Mouse (Mus musculus): ENCODE results near the gene Dleu7. TPM values are rescaled to one million over a fixed set of nuclear protein-coding genes. Genes with fewer than 3 reads are reported as not detected.

Dleu7 gene
- polyA plus RNA-seq, 1 experiment from 2014 or later: 21.7 TPM

GRCm38 (mm10) chr14:62298808-62299207 is 6.0 kb upstream of the Dleu7 start:
- WGBS: 91% methylated on average over 1 of the region's 1 CpGs
- H3K4me1 ChIP-seq (ENCODE audit: control insufficient read depth, insufficient read depth, low read depth, low read length): no peaks in the 10 kb centered on the region

GRCm38 (mm10) chr14:62292166-62292487 is 720 bp downstream of the Dleu7 start:
- 39% methylated on average over 7 of the region's 7 CpGs for WGBS
- peak overlapping the region; percentile 100 for H3K4me2 ChIP-seq (ENCODE audit: low read length)
- H3K27me3 ChIP-seq (replicated peaks; ENCODE audit: control insufficient read depth, insufficient read depth, low read length): no peaks in the 10 kb centered on the region
- H3K36me3 ChIP-seq (ENCODE audit: control insufficient read depth, insufficient read depth, low read length): no peaks in the 10 kb centered on the region
- H3K27ac ChIP-seq (ENCODE audit: low read depth, low read length): no peak overlapping the region
- H3K4me3 ChIP-seq (ENCODE audit: low read length): peak overlapping the region; percentile 71
- H3K9ac ChIP-seq (ENCODE audit: low read depth, low read length): peak overlapping the region; percentile 90
- ATAC-seq: no peak
- peaks cover 8% of the 10 kb centered on the region; the same call in 1 of the 2 replicates for H3K4me1 ChIP-seq (ENCODE audit: control insufficient read depth, insufficient read depth, low read depth, low read length)
- no peaks in the 10 kb centered on the region for H3K9me3 ChIP-seq (ENCODE audit: control insufficient read depth, low read length)

More at GRCm38 (mm10) chr14:62298808-62299207, 6.0 kb upstream of the Dleu7 start:
- Histone ChIP-seq H3K27me3 (replicated peaks; ENCODE audit: control insufficient read depth, insufficient read depth, low read length) (no peaks in the 10 kb centered on the region), H3K27ac (ENCODE audit: low read depth, low read length) (no peak overlapping the region), H3K9ac (ENCODE audit: low read depth, low read length) (no peak overlapping the region), H3K9me3 (ENCODE audit: control insufficient read depth, low read length) (no peaks in the 10 kb centered on the region), H3K36me3 (ENCODE audit: control insufficient read depth, insufficient read depth, low read length) (no peaks in the 10 kb centered on the region), H3K4me3 (ENCODE audit: low read length) (no peak overlapping the region), H3K4me2 (ENCODE audit: low read length) (no peak overlapping the region)
- no peak for ATAC-seq

GRCm38 (mm10) chr14:62291406-62291987 is 1.4 kb downstream of the Dleu7 start:
- Histone ChIP-seq H3K4me1 (ENCODE audit: control insufficient read depth, insufficient read depth, low read depth, low read length) (peaks cover 8% of the 10 kb centered on the region; the same call in 1 of the 2 replicates), H3K9me3 (ENCODE audit: control insufficient read depth, low read length) (no peaks in the 10 kb centered on the region), H3K36me3 (ENCODE audit: control insufficient read depth, insufficient read depth, low read length) (no peaks in the 10 kb centered on the region), H3K27ac (ENCODE audit: low read depth, low read length) (no peak overlapping the region), H3K4me2 (ENCODE audit: low read length) (peak overlapping the region; percentile 100), H3K9ac (ENCODE audit: low read depth, low read length) (no peak overlapping the region), H3K27me3 (replicated peaks; ENCODE audit: control insufficient read depth, insufficient read depth, low read length) (no peaks in the 10 kb centered on the region), H3K4me3 (ENCODE audit: low read length) (no peak overlapping the region)
- ATAC-seq: no peak
- 93% methylated on average over 1 of the region's 1 CpGs for WGBS

GRCm38 (mm10) chr14:62288731-62289130 is 4.1 kb downstream of the Dleu7 start:
- WGBS: 93% methylated on average over 3 of the region's 3 CpGs
- Histone ChIP-seq H3K4me1 (ENCODE audit: control insufficient read depth, insufficient read depth, low read depth, low read length) (peaks cover 8% of the 10 kb centered on the region; the same call in 1 of the 2 replicates), H3K9me3 (ENCODE audit: control insufficient read depth, low read length) (no peaks in the 10 kb centered on the region), H3K27me3 (replicated peaks; ENCODE audit: control insufficient read depth, insufficient read depth, low read length) (no peaks in the 10 kb centered on the region), H3K4me2 (ENCODE audit: low read length) (no peak overlapping the region), H3K36me3 (ENCODE audit: control insufficient read depth, insufficient read depth, low read length) (no peaks in the 10 kb centered on the region), H3K9ac (ENCODE audit: low read depth, low read length) (no peak overlapping the region), H3K4me3 (ENCODE audit: low read length) (no peak overlapping the region), H3K27ac (ENCODE audit: low read depth, low read length) (no peak overlapping the region)
- no peak for ATAC-seq

GRCm38 (mm10) chr14:62282974-62283373 is 9.9 kb downstream of the Dleu7 start:
- no peaks in the 10 kb centered on the region for H3K4me1 ChIP-seq (ENCODE audit: control insufficient read depth, insufficient read depth, low read depth, low read length)
- 70% methylated on average over 2 of the region's 2 CpGs for WGBS

GRCm38 (mm10) chr14:62273604-62274003 is 19.2 kb downstream of the Dleu7 start:
- Histone ChIP-seq H3K27me3 (replicated peaks; ENCODE audit: control insufficient read depth, insufficient read depth, low read length) (no peaks in the 10 kb centered on the region), H3K4me1 (ENCODE audit: control insufficient read depth, insufficient read depth, low read depth, low read length) (no peaks in the 10 kb centered on the region), H3K27ac (ENCODE audit: low read depth, low read length) (no peak overlapping the region), H3K36me3 (ENCODE audit: control insufficient read depth, insufficient read depth, low read length) (no peaks in the 10 kb centered on the region), H3K4me2 (ENCODE audit: low read length) (no peak overlapping the region), H3K9ac (ENCODE audit: low read depth, low read length) (no peak overlapping the region), H3K9me3 (ENCODE audit: control insufficient read depth, low read length) (no peaks in the 10 kb centered on the region), H3K4me3 (ENCODE audit: low read length) (no peak overlapping the region)
- 98% methylated on average over 3 of the region's 3 CpGs for WGBS
- ATAC-seq: no peak

More at GRCm38 (mm10) chr14:62282974-62283373, 9.9 kb downstream of the Dleu7 start:
- ATAC-seq: no peak
- Histone ChIP-seq H3K4me2 (ENCODE audit: low read length) (no peak overlapping the region), H3K4me3 (ENCODE audit: low read length) (no peak overlapping the region), H3K36me3 (ENCODE audit: control insufficient read depth, insufficient read depth, low read length) (no peaks in the 10 kb centered on the region), H3K27me3 (replicated peaks; ENCODE audit: control insufficient read depth, insufficient read depth, low read length) (no peaks in the 10 kb centered on the region), H3K9ac (ENCODE audit: low read depth, low read length) (no peak overlapping the region), H3K9me3 (ENCODE audit: control insufficient read depth, low read length) (no peaks in the 10 kb centered on the region), H3K27ac (ENCODE audit: low read depth, low read length) (no peak overlapping the region)

GRCm38 (mm10) chr14:62270698-62271396 is 22.0 kb downstream of the Dleu7 start:
- H3K27ac ChIP-seq (ENCODE audit: low read depth, low read length): no peak overlapping the region
- no peaks in the 10 kb centered on the region for H3K27me3 ChIP-seq (replicated peaks; ENCODE audit: control insufficient read depth, insufficient read depth, low read length)
- 90% methylated on average over 12 of the region's 12 CpGs for WGBS

GRCm38 (mm10) chr14:62258978-62259536 is 33.8 kb downstream of the Dleu7 start:
- Histone ChIP-seq H3K4me3 (ENCODE audit: low read length) (no peak overlapping the region), H3K4me2 (ENCODE audit: low read length) (no peak overlapping the region), H3K27ac (ENCODE audit: low read depth, low read length) (no peak overlapping the region), H3K27me3 (replicated peaks; ENCODE audit: control insufficient read depth, insufficient read depth, low read length) (no peaks in the 10 kb centered on the region), H3K9me3 (ENCODE audit: control insufficient read depth, low read length) (no peaks in the 10 kb centered on the region), H3K36me3 (ENCODE audit: control insufficient read depth, insufficient read depth, low read length) (no peaks in the 10 kb centered on the region), H3K9ac (ENCODE audit: low read depth, low read length) (no peak overlapping the region), H3K4me1 (ENCODE audit: control insufficient read depth, insufficient read depth, low read depth, low read length) (no peaks in the 10 kb centered on the region)
- ATAC-seq: no peak
- WGBS: 60% methylated on average over 10 of the region's 10 CpGs

More at GRCm38 (mm10) chr14:62270698-62271396, 22.0 kb downstream of the Dleu7 start:
- ATAC-seq: no peak
- no peak overlapping the region for H3K9ac ChIP-seq (ENCODE audit: low read depth, low read length)
- no peak overlapping the region for H3K4me2 ChIP-seq (ENCODE audit: low read length)
- no peaks in the 10 kb centered on the region for H3K9me3 ChIP-seq (ENCODE audit: control insufficient read depth, low read length)
- H3K4me1 ChIP-seq (ENCODE audit: control insufficient read depth, insufficient read depth, low read depth, low read length): no peaks in the 10 kb centered on the region
- no peaks in the 10 kb centered on the region for H3K36me3 ChIP-seq (ENCODE audit: control insufficient read depth, insufficient read depth, low read length)
- H3K4me3 ChIP-seq (ENCODE audit: low read length): no peak overlapping the region

- 76% methylated on average over 6 of the region's 6 CpGs for WGBS
- H3K4me1 ChIP-seq (ENCODE audit: control insufficient read depth, insufficient read depth, low read depth, low read length): no peaks in the 10 kb centered on the region
- no peak overlapping the region for H3K27ac ChIP-seq (ENCODE audit: low read depth, low read length)
- ATAC-seq: no peak
- H3K9ac ChIP-seq (ENCODE audit: low read depth, low read length): no peak overlapping the region
- no peak overlapping the region for H3K4me3 ChIP-seq (ENCODE audit: low read length)
- no peaks in the 10 kb centered on the region for H3K9me3 ChIP-seq (ENCODE audit: control insufficient read depth, low read length)
- no peaks in the 10 kb centered on the region for H3K36me3 ChIP-seq (ENCODE audit: control insufficient read depth, insufficient read depth, low read length)
- no peak overlapping the region for H3K4me2 ChIP-seq (ENCODE audit: low read length)
- H3K27me3 ChIP-seq (replicated peaks; ENCODE audit: control insufficient read depth, insufficient read depth, low read length): no peaks in the 10 kb centered on the region
Observed at GRCm38 (mm10) chr14:62258125-62258524, 34.7 kb downstream of the Dleu7 start.
